Comparison of ENCODE assay signal across 8 mouse cellular contexts in the genomic region with DNA sequence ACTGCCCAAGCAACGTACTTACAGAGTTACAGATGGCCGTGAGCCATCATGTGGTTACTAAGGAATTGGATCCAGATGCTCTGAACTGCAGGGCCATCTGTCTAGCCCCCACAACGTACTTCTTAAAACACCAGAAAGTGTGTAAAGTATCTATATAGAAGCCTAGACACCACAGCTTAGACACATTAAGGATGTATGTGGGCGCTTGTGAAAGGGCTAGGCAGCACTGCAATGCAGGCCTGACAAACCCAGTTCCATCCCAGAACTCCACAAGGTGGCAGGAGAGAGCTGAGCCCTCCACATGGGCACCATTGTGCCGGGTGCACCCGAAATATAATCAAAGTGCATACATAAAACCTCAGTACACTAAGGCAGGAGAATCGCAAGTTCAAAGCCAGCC. TPM values are rescaled to one million over a fixed set of nuclear protein-coding genes. Genes with fewer than 3 reads are reported as not detected.
DNase-seq lines count a peak whose midpoint lies in the region; ATAC-seq lines count a peak whose summit lies in the region.

No protein-coding gene starts in this region.

- no peak for ATAC-seq in midbrain, embryonic 15.5 days (replicated peaks)
- peak; percentile 53; the same call in 1 of the 2 replicates for ATAC-seq in forebrain, embryonic 15.5 days (replicated peaks)
- peak; percentile 63; the same call in 1 of the 2 replicates for ATAC-seq in intestine, embryonic 16.5 days
- no peak for ATAC-seq in midbrain, embryonic 14.5 days (ENCODE audit: low FRiP score, low TSS enrichment)

- no peak overlapping the region for H3K9ac ChIP-seq in midbrain, embryonic 15.5 days
- no peak overlapping the region for H3K9ac ChIP-seq in forebrain, embryonic 15.5 days (replicated peaks)
- no peak overlapping the region for H3K9ac ChIP-seq in intestine, embryonic 16.5 days (ENCODE audit: low read depth, low read length)
- H3K9ac ChIP-seq in midbrain, embryonic 14.5 days (replicated peaks; ENCODE audit: low read length) = no peak overlapping the region

- H3K27ac ChIP-seq in midbrain, embryonic 10.5 days (replicated peaks) = no peak overlapping the region
- no peak overlapping the region for H3K27ac ChIP-seq in midbrain, embryonic 15.5 days
- 0 out of 2 replicates have a peak overlapping the region, but pooled peaks have one; percentile 25 for H3K27ac ChIP-seq in forebrain, embryonic 15.5 days (replicated peaks)
- no peak overlapping the region for H3K27ac ChIP-seq in intestine, embryonic 16.5 days (ENCODE audit: low read length)
- H3K27ac ChIP-seq in midbrain, embryonic 14.5 days (replicated peaks; ENCODE audit: low read depth, low read length) = no peak overlapping the region

- DNase-seq in midbrain, embryonic 10.5 days (ENCODE audit: low spot score) = peak; percentile 47
- DNase-seq in c-Kit-positive CD71-positive TER-119-negative erythroid progenitor cells, embryonic 14.5 days (ENCODE audit: low read depth) = peak; percentile 15
- DNase-seq in left cerebral cortex, postnatal 36 days (ENCODE audit: low spot score in 2 of 2) = peak; percentile 69 to 77
- peak; percentile 59 for DNase-seq in midbrain, embryonic 14.5 days
- DNase-seq in testis, postnatal 10 days (ENCODE audit: low spot score) = peak; percentile 71

- H3K4me3 ChIP-seq in midbrain, embryonic 10.5 days = no peak overlapping the region
- no peak overlapping the region for H3K4me3 ChIP-seq in midbrain, embryonic 15.5 days
- H3K4me3 ChIP-seq in forebrain, embryonic 15.5 days = no peak overlapping the region
- no peak overlapping the region for H3K4me3 ChIP-seq in intestine, embryonic 16.5 days (ENCODE audit: low read length)
- no peak overlapping the region for H3K4me3 ChIP-seq in midbrain, embryonic 14.5 days (replicated peaks; ENCODE audit: low read depth, low read length)

- H3K4me1 ChIP-seq in midbrain, embryonic 10.5 days = no peaks in the 10 kb centered on the region
- no peaks in the 10 kb centered on the region for H3K4me1 ChIP-seq in midbrain, embryonic 15.5 days
- no peaks in the 10 kb centered on the region for H3K4me1 ChIP-seq in forebrain, embryonic 15.5 days
- no peaks in the 10 kb centered on the region for H3K4me1 ChIP-seq in intestine, embryonic 16.5 days (ENCODE audit: control insufficient read depth, insufficient read depth, low read length)
- no peaks in the 10 kb centered on the region for H3K4me1 ChIP-seq in midbrain, embryonic 14.5 days (ENCODE audit: control insufficient read depth, insufficient read depth, low read length)

- no peaks in the 10 kb centered on the region for H3K9me3 ChIP-seq in midbrain, embryonic 10.5 days (replicated peaks)
- H3K9me3 ChIP-seq in midbrain, embryonic 15.5 days = no peaks in the 10 kb centered on the region
- no peaks in the 10 kb centered on the region for H3K9me3 ChIP-seq in forebrain, embryonic 15.5 days
- no peaks in the 10 kb centered on the region for H3K9me3 ChIP-seq in intestine, embryonic 16.5 days (ENCODE audit: control insufficient read depth, low read length)
- no peaks in the 10 kb centered on the region for H3K9me3 ChIP-seq in midbrain, embryonic 14.5 days (ENCODE audit: control insufficient read depth, low read length)

- intact Hi-C loops in left cerebral cortex, postnatal 36 days (cut with DNase I) = loop anchor here (5.0 kb wide), 1 partner anchor 39 kb away; a partner anchor contains a TSS

- peaks cover 27% of the 10 kb centered on the region for H3K36me3 ChIP-seq in midbrain, embryonic 10.5 days
- no peaks in the 10 kb centered on the region; the same call in 1 of the 2 replicates for H3K36me3 ChIP-seq in midbrain, embryonic 15.5 days (replicated peaks)
- H3K36me3 ChIP-seq in forebrain, embryonic 15.5 days = peaks cover 3% of the 10 kb centered on the region
- peaks cover 2% of the 10 kb centered on the region for H3K36me3 ChIP-seq in intestine, embryonic 16.5 days (ENCODE audit: control insufficient read depth, insufficient read depth, low read length)
- H3K36me3 ChIP-seq in midbrain, embryonic 14.5 days (ENCODE audit: control insufficient read depth, insufficient read depth, low read length) = peaks cover 11% of the 10 kb centered on the region

- H3K4me2 ChIP-seq in midbrain, embryonic 15.5 days = no peak overlapping the region
- H3K4me2 ChIP-seq in forebrain, embryonic 15.5 days (replicated peaks) = no peak overlapping the region
- H3K4me2 ChIP-seq in intestine, embryonic 16.5 days (ENCODE audit: low read depth, low read length) = no peak overlapping the region
- H3K4me2 ChIP-seq in midbrain, embryonic 14.5 days (ENCODE audit: low read length) = no peak overlapping the region

- 61% methylated on average over 7 of the region's 7 CpGs for WGBS in midbrain, embryonic 10.5 days
- 54% methylated on average over 7 of the region's 7 CpGs for WGBS in midbrain, embryonic 15.5 days
- 53% methylated on average over 7 of the region's 7 CpGs for WGBS in forebrain, embryonic 15.5 days
- whole genome bisulfite sequencing in intestine, embryonic 16.5 days = 49% methylated on average over 7 of the region's 7 CpGs
- 55% methylated on average over 7 of the region's 7 CpGs for WGBS in midbrain, embryonic 14.5 days

- no peaks in the 10 kb centered on the region for H3K27me3 ChIP-seq in midbrain, embryonic 10.5 days (ENCODE audit: low read depth, poor library complexity, severe bottlenecking)
- H3K27me3 ChIP-seq in midbrain, embryonic 15.5 days (replicated peaks) = no peaks in the 10 kb centered on the region
- no peaks in the 10 kb centered on the region for H3K27me3 ChIP-seq in forebrain, embryonic 15.5 days
- no peaks in the 10 kb centered on the region for H3K27me3 ChIP-seq in intestine, embryonic 16.5 days (replicated peaks; ENCODE audit: control insufficient read depth, insufficient read depth, low read length)
- H3K27me3 ChIP-seq in midbrain, embryonic 14.5 days (ENCODE audit: control insufficient read depth, insufficient read depth, low read length) = no peaks in the 10 kb centered on the region

RNA-seq across cellular contexts. Expression of a gene that starts 37.2 kb away (rescaled TPM):
- 41.3 and 48.6 TPM in 2 replicates for polyA plus RNA-seq in midbrain, embryonic 10.5 days (2016; fragmentation: Nextera tagmentation; extraction: Ambion mirVana)
- polyA plus RNA-seq in midbrain, embryonic 15.5 days (2015; fragmentation: Nextera tagmentation; extraction: Ambion mirVana) = 65.6 and 70.8 TPM in 2 replicates
- 68.9 and 70.3 TPM in 2 replicates for polyA plus RNA-seq in forebrain, embryonic 15.5 days (2015; fragmentation: Nextera tagmentation; extraction: Ambion mirVana)
- 63.1 and 66.5 TPM in 2 replicates for polyA plus RNA-seq in intestine, embryonic 16.5 days (2015; fragmentation: Nextera tagmentation; extraction: Ambion mirVana)
- total RNA-seq in left cerebral cortex, postnatal 36 days (2021) = 10 to 100 TPM; 46.4 to 53.1 TPM
- polyA plus RNA-seq in midbrain, embryonic 14.5 days (2014; fragmentation: Nextera tagmentation; extraction: Ambion mirVana) = 59.1 and 75.1 TPM in 2 replicates

RNA-seq across cellular contexts. Expression of a gene that starts 54.6 kb away (rescaled TPM):
- polyA plus RNA-seq in midbrain, embryonic 10.5 days (2016; fragmentation: Nextera tagmentation; extraction: Ambion mirVana) = 4.6 and 5.8 TPM in 2 replicates
- 7.3 and 9.1 TPM in 2 replicates for polyA plus RNA-seq in midbrain, embryonic 15.5 days (2015; fragmentation: Nextera tagmentation; extraction: Ambion mirVana)
- 8.3 and 8.9 TPM in 2 replicates for polyA plus RNA-seq in forebrain, embryonic 15.5 days (2015; fragmentation: Nextera tagmentation; extraction: Ambion mirVana)
- 24.7 and 28.6 TPM in 2 replicates for polyA plus RNA-seq in intestine, embryonic 16.5 days (2015; fragmentation: Nextera tagmentation; extraction: Ambion mirVana)
- 10 to 100 TPM; 46.1 to 50.9 TPM for total RNA-seq in left cerebral cortex, postnatal 36 days (2021)
- 6.9 and 7.2 TPM in 2 replicates for polyA plus RNA-seq in midbrain, embryonic 14.5 days (2014; fragmentation: Nextera tagmentation; extraction: Ambion mirVana)

Comparison
In these comparisons a context has a peak if more than half of its experiments do, and no peak if none do; other contexts are left out.
1. DNase-seq: peak in every context shown above with its lines; median percentile 73 in left cerebral cortex, postnatal 36 days; 71 in testis, postnatal 10 days; 59 in midbrain, embryonic 14.5 days; 47 in midbrain, embryonic 10.5 days; 15 in c-Kit-positive CD71-positive TER-119-negative erythroid progenitor cells, embryonic 14.5 days.
2. ATAC-seq: peak in forebrain, embryonic 15.5 days (single experiment) and intestine, embryonic 16.5 days (single experiment); none in midbrain, embryonic 15.5 days (single experiment) and midbrain, embryonic 14.5 days (single experiment).